Mouse (Mus musculus): ENCODE results near the gene Bcor. TPM values are rescaled to one million over a fixed set of nuclear protein-coding genes. Genes with fewer than 3 reads are reported as not detected.

Gene Bcor
- total RNA-seq, 1 experiment = 32.9 TPM

DNA sequence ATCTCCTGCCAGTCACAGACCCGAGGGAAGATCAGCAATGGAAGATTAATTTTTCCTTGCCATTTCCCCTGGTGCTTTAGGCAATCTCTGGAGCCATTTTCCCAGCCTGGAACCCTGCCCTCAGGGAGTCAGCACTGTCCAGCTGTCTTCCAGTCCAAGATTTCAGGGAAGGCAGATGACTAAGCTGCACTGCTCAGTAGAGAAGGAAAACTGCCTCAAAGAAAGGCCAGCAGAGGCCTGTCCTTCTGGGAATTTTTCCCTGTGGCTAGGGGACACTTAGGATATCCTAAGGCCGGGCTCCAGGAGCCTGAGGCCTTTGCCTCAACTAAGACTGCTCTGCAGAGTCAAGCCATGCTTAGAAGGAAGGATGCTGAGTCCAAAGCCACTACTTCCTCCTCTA, 32.2 kb upstream of the Bcor start:
- H3K9me3 ChIP-seq (ENCODE audit: control insufficient read depth, insufficient read depth, low read depth, low read length) = no peaks in the 10 kb centered on the region
- DNase-seq (ENCODE audit: low read depth, low spot score) = no peak
- in situ Hi-C loops (cut with MboI; ENCODE audit: low sequenced_read_pairs in 2 of 2, unreplicated experiment in 2 of 2) = no loop called here
- no peak for TF ChIP-seq HCFC1 (IDR thresholded peaks at IDR 0.05; ENCODE audit: borderline replicate concordance, insufficient read depth, low read length)
- TF ChIP-seq CHD2 (IDR thresholded peaks at IDR 0.05; ENCODE audit: low read depth, low read length) = no peak
- TF ChIP-seq ZNF384 (IDR thresholded peaks at IDR 0.05; ENCODE audit: low read depth, low read length) = no peak
- no peak for TF ChIP-seq MAFK (IDR thresholded peaks at IDR 0.05; ENCODE audit: insufficient read depth, low read depth, low read length)
- TF ChIP-seq ZC3H11A (IDR thresholded peaks at IDR 0.05; ENCODE audit: borderline replicate concordance, low read depth, low read length) = no peak
- no peaks in the 10 kb centered on the region for H3K36me3 ChIP-seq (ENCODE audit: control insufficient read depth, insufficient read depth, low read length, poor library complexity, severe bottlenecking)
- no peak overlapping the region for H3K4me3 ChIP-seq (ENCODE audit: insufficient read depth in 1 of 2, low read depth in 1 of 2, low read length in 2 of 2, poor library complexity in 1 of 2, severe bottlenecking in 1 of 2)
- no peaks in the 10 kb centered on the region for H3K4me1 ChIP-seq (ENCODE audit: control insufficient read depth in 2 of 2, insufficient read depth in 2 of 2, low read length in 2 of 2, poor library complexity in 1 of 2)
- no peak overlapping the region for H3K27ac ChIP-seq (ENCODE audit: insufficient read depth, low read depth, low read length, poor library complexity, severe bottlenecking)
- no peak overlapping the region for H3K9ac ChIP-seq (ENCODE audit: insufficient read depth, low read depth, low read length, poor library complexity, severe bottlenecking)

DNA sequence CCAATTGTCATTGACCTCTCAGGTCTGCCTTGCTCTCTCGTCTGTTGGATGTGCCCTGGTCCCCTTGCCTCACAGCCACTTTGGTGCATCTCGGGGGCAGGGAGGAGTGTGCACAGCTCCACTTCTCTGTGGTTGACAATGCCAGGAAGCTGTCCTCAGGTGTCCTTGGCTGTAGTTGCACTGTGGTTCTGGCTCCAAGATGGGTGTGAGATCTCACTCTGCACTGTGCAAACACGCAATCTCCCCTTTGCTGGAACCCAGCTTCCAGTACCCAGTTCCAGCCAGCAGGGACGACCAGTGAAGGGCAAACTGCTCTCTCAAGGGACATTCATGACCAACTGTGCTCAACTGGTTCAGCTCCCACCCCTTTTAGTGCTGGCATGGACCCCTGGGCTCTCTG, 29.4 kb upstream of the Bcor start:
- H3K36me3 ChIP-seq (ENCODE audit: control insufficient read depth, insufficient read depth, low read length, poor library complexity, severe bottlenecking) = no peaks in the 10 kb centered on the region
- H3K9ac ChIP-seq (ENCODE audit: insufficient read depth, low read depth, low read length, poor library complexity, severe bottlenecking) = no peak overlapping the region
- no peaks in the 10 kb centered on the region for H3K9me3 ChIP-seq (ENCODE audit: control insufficient read depth, insufficient read depth, low read depth, low read length)
- no peak overlapping the region for H3K4me3 ChIP-seq (ENCODE audit: insufficient read depth in 1 of 2, low read depth in 1 of 2, low read length in 2 of 2, poor library complexity in 1 of 2, severe bottlenecking in 1 of 2)
- TF ChIP-seq HCFC1 (IDR thresholded peaks at IDR 0.05; ENCODE audit: borderline replicate concordance, insufficient read depth, low read length) = no peak
- no peak for TF ChIP-seq ZC3H11A (IDR thresholded peaks at IDR 0.05; ENCODE audit: borderline replicate concordance, low read depth, low read length)
- no peak for TF ChIP-seq ZNF384 (IDR thresholded peaks at IDR 0.05; ENCODE audit: low read depth, low read length)
- TF ChIP-seq CHD2 (IDR thresholded peaks at IDR 0.05; ENCODE audit: low read depth, low read length) = no peak
- TF ChIP-seq MAFK (IDR thresholded peaks at IDR 0.05; ENCODE audit: insufficient read depth, low read depth, low read length) = no peak
- no peak for DNase-seq (ENCODE audit: low read depth, low spot score)
- no peaks in the 10 kb centered on the region for H3K4me1 ChIP-seq (ENCODE audit: control insufficient read depth in 2 of 2, insufficient read depth in 2 of 2, low read length in 2 of 2, poor library complexity in 1 of 2)
- in situ Hi-C loops (cut with MboI; ENCODE audit: low sequenced_read_pairs in 2 of 2, unreplicated experiment in 2 of 2) = no loop called here
- H3K27ac ChIP-seq (ENCODE audit: insufficient read depth, low read depth, low read length, poor library complexity, severe bottlenecking) = no peak overlapping the region

DNA sequence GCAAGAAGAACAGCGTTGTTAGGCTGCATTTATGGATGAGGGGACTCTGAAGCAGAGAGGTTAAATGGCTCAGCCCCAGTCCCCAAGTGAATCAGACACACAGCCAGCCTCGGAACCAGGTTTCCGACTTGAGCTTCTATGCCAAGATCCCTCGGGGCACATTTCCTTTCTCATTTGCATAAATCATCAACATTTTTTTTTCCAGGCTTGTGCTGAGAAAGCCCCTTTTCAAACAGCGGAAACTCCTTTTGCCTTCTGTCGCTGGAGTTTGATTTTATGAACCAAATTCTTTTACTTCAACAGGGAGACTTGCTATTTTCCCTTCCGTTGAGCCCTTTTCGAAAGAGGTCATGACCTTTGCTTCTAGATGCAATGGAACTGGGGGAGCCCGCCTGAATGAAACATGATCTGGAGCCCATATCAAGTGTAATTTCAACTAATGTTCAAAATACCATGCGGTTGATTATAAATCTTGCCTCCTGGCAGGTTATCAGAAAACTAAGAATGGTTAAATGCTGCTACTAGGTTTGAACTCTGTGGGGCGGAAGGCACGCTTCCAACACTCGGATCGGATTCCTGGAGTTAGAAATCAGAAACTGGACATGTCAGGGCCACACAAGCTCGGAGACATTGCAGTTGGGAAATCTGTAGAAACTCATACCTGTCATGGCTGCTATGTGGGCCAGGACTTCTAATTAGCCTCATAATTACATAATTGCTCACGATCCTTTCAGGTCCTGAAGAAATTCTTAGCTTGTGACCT, 15.2 kb upstream of the Bcor start:
- TF ChIP-seq ZNF384 (IDR thresholded peaks at IDR 0.05; ENCODE audit: low read depth, low read length) = no peak
- no peak for TF ChIP-seq HCFC1 (IDR thresholded peaks at IDR 0.05; ENCODE audit: borderline replicate concordance, insufficient read depth, low read length)
- H3K27ac ChIP-seq (ENCODE audit: insufficient read depth, low read depth, low read length, poor library complexity, severe bottlenecking) = no peak overlapping the region
- DNase-seq (ENCODE audit: low read depth, low spot score) = no peak

DNA sequence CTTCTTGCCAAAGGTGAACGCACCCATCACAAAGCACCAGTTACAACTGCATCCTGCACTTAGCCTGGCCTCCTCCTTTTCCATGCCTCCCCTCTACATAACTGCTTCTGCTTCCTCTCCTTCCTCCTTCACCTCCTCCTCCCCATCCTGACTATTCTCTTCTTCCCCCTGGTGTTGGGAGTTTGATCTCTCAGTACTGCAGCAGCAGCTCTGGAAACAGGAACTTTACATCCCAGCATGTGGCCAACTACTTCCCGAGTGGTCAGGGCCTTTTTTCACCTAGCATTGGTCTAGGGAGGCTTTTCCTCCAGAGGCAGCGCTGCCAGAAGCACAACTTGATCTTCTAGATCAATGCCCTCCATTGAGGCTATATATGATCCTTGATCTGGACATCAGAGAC, 10.0 kb upstream of the Bcor start:
- no peak for TF ChIP-seq MAFK (IDR thresholded peaks at IDR 0.05; ENCODE audit: insufficient read depth, low read depth, low read length)
- no peak for TF ChIP-seq ZNF384 (IDR thresholded peaks at IDR 0.05; ENCODE audit: low read depth, low read length)
- no peak for TF ChIP-seq CHD2 (IDR thresholded peaks at IDR 0.05; ENCODE audit: low read depth, low read length)
- no peak for TF ChIP-seq HCFC1 (IDR thresholded peaks at IDR 0.05; ENCODE audit: borderline replicate concordance, insufficient read depth, low read length)
- no peak for TF ChIP-seq ZC3H11A (IDR thresholded peaks at IDR 0.05; ENCODE audit: borderline replicate concordance, low read depth, low read length)
- no peaks in the 10 kb centered on the region for H3K9me3 ChIP-seq (ENCODE audit: control insufficient read depth, insufficient read depth, low read depth, low read length)
- H3K4me3 ChIP-seq (ENCODE audit: insufficient read depth in 1 of 2, low read depth in 1 of 2, low read length in 2 of 2, poor library complexity in 1 of 2, severe bottlenecking in 1 of 2) = no peak overlapping the region
- H3K27ac ChIP-seq (ENCODE audit: insufficient read depth, low read depth, low read length, poor library complexity, severe bottlenecking) = no peak overlapping the region
- no peak for DNase-seq (ENCODE audit: low read depth, low spot score)
- in situ Hi-C loops (cut with MboI; ENCODE audit: low sequenced_read_pairs in 2 of 2, unreplicated experiment in 2 of 2) = no loop called here
- H3K9ac ChIP-seq (ENCODE audit: insufficient read depth, low read depth, low read length, poor library complexity, severe bottlenecking) = no peak overlapping the region
- H3K36me3 ChIP-seq (ENCODE audit: control insufficient read depth, insufficient read depth, low read length, poor library complexity, severe bottlenecking) = no peaks in the 10 kb centered on the region
- no peaks in the 10 kb centered on the region for H3K4me1 ChIP-seq (ENCODE audit: control insufficient read depth in 2 of 2, insufficient read depth in 2 of 2, low read length in 2 of 2, poor library complexity in 1 of 2)

More for the DNA sequence above, 15.2 kb upstream of the Bcor start:
- Histone ChIP-seq H3K4me1 (ENCODE audit: control insufficient read depth in 2 of 2, insufficient read depth in 2 of 2, low read length in 2 of 2, poor library complexity in 1 of 2) (no peaks in the 10 kb centered on the region), H3K4me3 (ENCODE audit: insufficient read depth in 1 of 2, low read depth in 1 of 2, low read length in 2 of 2, poor library complexity in 1 of 2, severe bottlenecking in 1 of 2) (no peak overlapping the region), H3K9me3 (ENCODE audit: control insufficient read depth, insufficient read depth, low read depth, low read length) (no peaks in the 10 kb centered on the region), H3K9ac (ENCODE audit: insufficient read depth, low read depth, low read length, poor library complexity, severe bottlenecking) (no peak overlapping the region), H3K36me3 (ENCODE audit: control insufficient read depth, insufficient read depth, low read length, poor library complexity, severe bottlenecking) (no peaks in the 10 kb centered on the region)
- in situ Hi-C loops (cut with MboI; ENCODE audit: low sequenced_read_pairs in 2 of 2, unreplicated experiment in 2 of 2) = no loop called here
